Mouse (Mus musculus): ENCODE data around the gene Mapkapk5.
"Not testable (repeated sequence)": the region's sequence is repeated elsewhere in the genome, so short reads cannot be mapped to it uniquely, and the experiment has no call there.

Gene Mapkapk5

GRCm38 (mm10) chr5:121564468-121564895, 18.8 kb upstream of the Mapkapk5 start:
- peak; percentile 77 for DNase-seq (ENCODE audit: extremely low read depth, low read depth)

DNA sequence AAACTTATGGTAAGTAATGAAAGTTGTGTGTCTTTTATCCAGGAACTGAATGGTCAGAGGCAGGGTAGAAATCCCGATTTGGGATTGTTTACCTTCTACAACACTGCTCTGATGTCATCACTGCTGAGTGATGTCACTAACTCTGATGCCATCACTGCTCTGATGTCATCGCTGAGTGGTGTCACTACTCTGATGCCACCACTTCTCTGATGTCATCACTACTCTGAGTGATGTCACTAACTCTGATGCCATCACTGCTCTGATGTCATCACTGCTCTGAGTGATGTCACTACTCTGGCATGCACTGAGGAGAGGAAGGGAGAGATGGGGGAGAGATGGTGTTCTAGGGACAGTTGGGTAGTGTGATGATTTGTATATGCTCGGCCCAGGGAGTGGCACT, 16.7 kb upstream of the Mapkapk5 start:
- no peak for DNase-seq (ENCODE audit: extremely low read depth, low read depth)

DNA sequence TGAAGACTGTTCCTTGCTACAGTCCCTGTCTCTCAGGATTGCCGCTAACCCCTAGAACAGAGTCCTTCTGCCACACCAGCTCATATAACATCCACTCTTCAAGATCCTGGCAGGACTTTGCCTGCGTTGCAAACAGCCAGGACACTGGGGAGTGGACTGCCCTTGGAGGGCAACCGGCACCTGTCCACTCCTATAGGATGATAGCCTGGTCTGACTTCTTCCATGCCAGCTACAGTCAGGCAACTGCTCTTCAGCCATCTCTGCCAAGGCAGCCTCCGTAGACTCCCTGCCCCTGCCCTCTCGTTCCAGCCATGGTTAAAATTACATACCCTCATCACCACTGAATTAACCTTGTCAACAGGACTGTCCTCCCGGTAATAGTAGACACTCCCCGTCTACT, 3.5 kb upstream of the Mapkapk5 start:
- no peak for DNase-seq (ENCODE audit: extremely low read depth, low read depth)

DNA sequence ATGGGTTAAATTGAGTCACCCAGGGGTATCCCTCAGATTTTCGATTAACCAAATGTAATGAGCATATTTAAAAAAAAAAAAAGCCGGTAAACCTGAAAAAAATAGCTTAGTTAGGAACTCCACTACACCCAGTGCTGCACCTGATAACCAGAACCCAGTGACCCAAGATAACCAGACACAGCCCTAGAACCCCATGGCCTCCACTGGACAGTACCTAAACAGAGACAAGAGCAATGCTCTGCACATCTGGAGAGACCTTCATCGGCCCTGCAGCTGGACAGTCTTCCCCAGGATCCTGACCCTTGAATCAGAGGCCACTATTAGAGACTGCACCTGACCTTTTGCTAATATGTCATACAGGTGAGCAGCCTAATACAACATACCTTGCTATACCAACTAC, 1.4 kb upstream of the Mapkapk5 start:
- DNase-seq (ENCODE audit: extremely low read depth, low read depth): no peak

GRCm38 (mm10) chr5:121546530-121546895, 808 bp upstream of the Mapkapk5 start:
- DNase-seq (ENCODE audit: extremely low read depth, low read depth): peak; percentile 34

DNA sequence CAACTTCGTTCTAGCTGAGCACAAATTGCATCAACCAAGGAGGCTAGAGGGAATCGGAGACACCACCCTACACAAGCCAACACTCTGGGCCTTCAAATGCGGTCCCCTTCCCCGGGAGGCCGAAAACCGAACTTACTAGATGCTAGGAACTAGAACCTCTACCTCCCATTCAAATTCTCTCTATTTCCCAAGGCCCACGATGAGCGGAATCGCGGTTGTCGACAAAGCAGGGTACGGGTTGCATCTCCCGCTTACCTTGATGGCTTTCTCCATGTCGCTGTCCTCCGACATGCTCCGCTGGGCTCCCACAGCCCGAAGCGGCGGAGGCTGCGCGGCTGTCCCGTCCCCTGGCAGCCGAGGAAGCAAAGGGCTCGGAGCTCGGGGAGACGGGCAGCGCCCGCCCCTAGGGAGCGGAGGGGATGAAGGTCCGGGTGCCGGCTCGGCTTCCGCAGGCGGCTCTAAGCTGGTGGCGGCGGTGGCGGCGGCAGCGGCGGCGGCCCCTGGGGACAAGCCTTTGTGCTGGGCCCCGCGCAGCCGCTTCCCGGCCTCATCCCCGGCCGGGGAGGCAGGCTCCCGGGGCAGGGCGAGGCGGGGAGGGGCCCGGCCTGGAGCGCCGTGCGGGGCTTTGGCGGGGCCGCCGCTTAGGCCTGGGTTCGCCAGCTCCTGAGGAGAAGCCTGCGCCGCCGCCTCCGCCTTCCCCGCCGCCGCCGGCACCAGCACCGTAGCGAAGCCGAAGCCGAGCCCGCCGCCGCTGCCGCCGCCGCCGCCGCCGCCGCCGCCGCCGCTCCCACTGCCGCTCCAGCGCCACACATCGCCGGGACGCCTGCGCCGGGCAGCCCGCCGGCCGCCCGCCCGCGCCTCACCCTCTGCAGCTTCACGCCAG, 554 bp downstream of the Mapkapk5 start, which contains the start of the genes Adam1a and Gm42878:
Gene Adam1a (minus strand): TSS at position 573 of the 883 bp plus-strand sequence.
Gene Gm42878 (minus strand): TSS at position 573 of the 883 bp plus-strand sequence.
- no peak for DNase-seq (ENCODE audit: extremely low read depth, low read depth)

DNA sequence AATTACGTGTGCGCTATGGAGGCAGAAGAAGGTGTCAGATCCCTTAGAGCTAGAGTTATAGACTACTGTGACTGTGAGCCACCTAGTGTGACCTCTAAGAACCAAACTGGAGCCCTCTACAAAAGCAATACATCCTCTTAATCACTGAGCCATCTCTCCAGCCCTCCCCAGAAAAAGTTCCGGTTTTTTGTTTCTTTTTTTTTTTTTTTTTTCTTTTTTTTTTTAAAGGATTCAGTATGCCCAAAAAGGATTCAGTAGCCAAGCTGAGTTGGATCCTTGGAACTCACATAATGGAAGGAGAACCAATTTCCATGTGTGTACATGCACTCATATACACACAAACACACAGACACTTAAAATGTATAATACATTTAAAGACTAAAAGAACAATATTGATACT, 2.3 kb downstream of the Mapkapk5 start:
- DNase-seq (ENCODE audit: extremely low read depth, low read depth): no peak

- no peak for DNase-seq (ENCODE audit: extremely low read depth, low read depth)
These were observed 4.5 kb downstream of the Mapkapk5 start for GRCm38 (mm10) chr5:121541235-121541634.

- DNase-seq (ENCODE audit: extremely low read depth, low read depth): no peak
These were observed 5.6 kb downstream of the Mapkapk5 start for GRCm38 (mm10) chr5:121540066-121540465.

DNA sequence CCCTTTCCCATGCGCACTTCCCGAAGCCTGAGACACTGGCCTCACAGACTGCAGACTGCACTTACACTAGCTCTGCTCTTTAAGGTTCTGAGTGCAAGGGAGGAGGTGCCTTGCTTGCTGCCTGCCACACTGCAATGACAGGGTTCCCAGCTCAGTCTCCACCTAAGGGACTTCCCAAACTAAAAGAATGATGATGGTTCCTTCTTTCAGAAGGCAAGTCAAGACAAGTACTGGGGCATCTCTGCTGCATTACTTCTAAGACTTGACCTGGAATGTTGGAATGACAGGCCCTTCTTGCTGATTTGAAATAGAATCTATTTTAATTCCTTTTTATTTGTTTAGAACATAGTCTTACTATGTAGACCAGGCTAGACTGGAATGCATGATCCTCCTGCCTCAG, 8.1 kb downstream of the Mapkapk5 start:
- no peak for DNase-seq (ENCODE audit: extremely low read depth, low read depth)

- no peak for DNase-seq (ENCODE audit: extremely low read depth, low read depth)
These were observed 8.7 kb downstream of the Mapkapk5 start for GRCm38 (mm10) chr5:121536921-121537555.

- no peak for DNase-seq (ENCODE audit: extremely low read depth, low read depth)
These were observed 10.6 kb downstream of the Mapkapk5 start for GRCm38 (mm10) chr5:121535116-121535515.

DNA sequence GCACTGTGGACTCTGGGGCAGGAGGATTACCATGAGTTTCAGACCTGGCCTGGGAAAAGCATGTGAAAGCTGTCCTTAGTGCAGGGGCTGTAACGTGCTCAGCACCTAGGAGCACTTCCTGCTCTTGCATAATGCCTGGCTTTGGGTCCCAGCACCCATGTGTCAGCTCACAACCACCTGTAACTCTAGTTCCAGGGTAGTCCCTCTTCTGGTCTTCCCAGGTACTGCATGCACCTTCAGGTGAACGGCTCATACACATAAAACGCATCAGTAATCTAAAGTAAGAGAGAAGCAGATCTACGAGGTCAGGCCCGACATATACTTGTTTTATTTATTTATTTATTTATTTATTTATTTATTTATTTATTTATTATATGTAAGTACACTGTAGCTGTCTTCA, 11.2 kb downstream of the Mapkapk5 start:
- DNase-seq (ENCODE audit: extremely low read depth, low read depth): no peak

- no peak for DNase-seq (ENCODE audit: extremely low read depth, low read depth)
These were observed 18.7 kb downstream of the Mapkapk5 start for GRCm38 (mm10) chr5:121526961-121527360.

DNA sequence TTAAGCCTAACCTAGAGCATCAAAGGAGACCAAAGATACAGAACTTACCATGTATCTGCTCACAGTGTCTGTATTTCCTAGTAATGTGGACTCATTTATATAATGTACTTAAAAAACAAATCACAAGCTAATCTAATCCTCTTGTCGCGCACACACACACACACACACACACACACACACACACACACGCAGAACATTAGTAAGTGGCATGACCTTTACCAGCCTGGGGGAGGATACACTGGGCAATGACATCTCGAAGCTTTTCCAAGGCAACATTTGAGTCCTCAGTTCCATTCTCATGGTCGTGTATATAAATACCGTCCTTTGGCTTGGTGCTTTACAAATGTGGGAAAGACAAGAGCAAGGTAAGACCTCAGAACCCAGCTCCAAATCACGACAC, 19.2 kb downstream of the Mapkapk5 start:
- DNase-seq (ENCODE audit: extremely low read depth, low read depth): no peak

- no peak for DNase-seq (ENCODE audit: extremely low read depth, low read depth)
These were observed 19.8 kb downstream of the Mapkapk5 start for GRCm38 (mm10) chr5:121525774-121526450.

GRCm38 (mm10) chr5:121519758-121520157, 25.9 kb downstream of the Mapkapk5 start:
- DNase-seq (ENCODE audit: extremely low read depth, low read depth): not testable (repeated sequence)

GRCm38 (mm10) chr5:121518983-121519382, 26.7 kb downstream of the Mapkapk5 start:
- no peak for DNase-seq (ENCODE audit: extremely low read depth, low read depth)

DNA sequence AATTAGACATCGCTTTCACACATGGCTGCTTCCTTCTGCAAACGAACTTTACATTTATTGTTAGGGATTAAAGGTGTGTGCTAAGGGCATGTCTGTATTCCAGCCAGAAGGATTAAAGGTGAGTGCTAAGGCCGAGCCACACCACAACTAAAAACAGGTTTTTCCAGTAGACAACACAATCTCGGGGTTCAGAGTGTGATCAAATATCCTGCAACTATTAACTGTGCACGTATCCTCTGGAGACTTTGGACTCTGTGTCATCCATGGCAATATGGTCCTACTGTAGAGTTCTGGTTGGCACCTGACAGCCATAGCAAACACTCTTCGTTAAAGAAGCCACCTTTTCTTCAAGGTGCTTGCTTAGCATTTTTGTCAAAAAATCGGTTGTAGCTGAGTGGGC, 35.7 kb downstream of the Mapkapk5 start:
- no peak for DNase-seq (ENCODE audit: extremely low read depth, low read depth)

DNA sequence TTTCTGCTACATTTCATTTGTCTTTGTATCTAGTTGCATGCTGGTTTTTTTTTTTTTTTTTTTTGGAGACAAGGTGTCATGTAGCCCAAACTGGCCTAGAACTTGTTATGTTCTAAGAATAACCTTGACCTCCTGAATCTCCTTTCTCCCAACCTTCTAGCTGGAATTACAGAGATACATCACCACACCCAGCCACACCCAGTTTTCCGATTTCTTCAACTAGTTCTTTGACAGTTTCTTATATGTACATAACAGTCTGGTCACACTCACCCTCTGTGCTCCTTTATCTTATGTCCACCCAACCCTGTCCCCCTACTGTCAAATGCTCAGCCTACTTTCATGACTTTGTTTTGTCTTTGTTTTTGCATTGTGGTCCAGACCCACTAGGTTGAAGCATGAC, 38.9 kb downstream of the Mapkapk5 start:
- DNase-seq (ENCODE audit: extremely low read depth, low read depth): no peak

GRCm38 (mm10) chr5:121503231-121503630, 42.5 kb downstream of the Mapkapk5 start, which contains the start of gene Adam1b:
Gene Adam1b (minus strand): TSS chr5:121503435.
- no peak for DNase-seq (ENCODE audit: extremely low read depth, low read depth)

DNA sequence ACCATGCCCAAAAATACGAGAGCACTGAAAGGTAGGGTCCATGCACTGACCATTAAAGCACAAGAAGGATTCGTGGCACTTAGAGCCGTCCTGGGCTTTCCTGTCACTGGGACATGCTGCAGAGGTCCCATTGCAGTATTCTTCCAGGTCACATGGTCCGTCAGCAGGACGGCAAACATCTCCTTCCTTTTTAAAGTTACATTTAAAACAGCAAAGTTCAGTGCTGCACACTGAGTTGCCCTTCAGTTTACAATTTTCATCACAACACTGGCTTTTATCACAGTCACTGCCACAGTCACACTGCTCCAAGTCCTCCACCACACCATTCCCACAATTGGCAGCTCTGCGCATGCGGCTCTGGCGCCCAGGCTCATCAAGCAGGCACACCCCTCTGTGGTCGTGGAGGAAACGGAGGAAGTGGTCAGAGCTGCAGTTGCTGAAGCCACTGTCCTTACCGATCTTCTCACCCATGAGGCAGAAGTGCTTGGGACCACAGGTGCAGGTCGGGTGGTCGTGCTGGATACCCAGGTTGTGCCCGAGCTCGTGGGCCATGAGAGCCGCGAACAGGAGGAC, 44.2 kb downstream of the Mapkapk5 start:
- not testable (repeated sequence) for DNase-seq (ENCODE audit: extremely low read depth, low read depth)

Data from MEL-GATA-1-ER (cell line).